Mouse (Mus musculus): ENCODE results near the gene Galnt7.

DNA sequence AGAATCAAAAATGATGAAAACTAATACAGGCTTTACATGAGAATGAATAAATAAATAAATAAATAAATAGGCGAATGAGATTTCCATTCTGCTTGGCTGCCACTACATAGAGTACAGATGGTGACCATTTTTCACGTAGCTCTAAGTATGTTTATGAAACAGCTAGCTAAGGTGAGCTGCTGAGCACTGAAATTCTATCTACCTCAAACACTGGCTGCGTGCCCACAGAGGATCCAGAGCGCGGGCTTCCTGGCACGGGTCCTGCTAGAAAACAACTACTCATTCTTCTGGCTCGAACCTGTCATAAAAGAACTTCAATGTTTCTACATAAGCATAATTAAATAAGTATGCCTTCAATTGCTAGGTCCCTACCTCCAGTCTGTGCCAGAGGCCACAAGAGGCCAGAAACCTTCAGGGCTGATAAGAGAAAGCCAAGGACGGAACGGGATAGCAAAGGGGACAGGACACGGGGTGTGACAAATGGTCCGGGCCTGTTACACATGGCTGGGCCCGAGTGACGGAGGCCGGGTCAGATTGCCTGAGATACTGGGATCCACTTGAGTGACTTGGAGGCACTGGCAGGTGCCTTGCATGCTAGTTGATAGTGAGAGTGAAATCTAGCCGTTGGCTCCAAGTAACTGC is 37.7 kb downstream of the Galnt7 start:
- TF ChIP-seq CTCF (IDR thresholded peaks at IDR 0.05; ENCODE audit: low read depth, low read length) (no peak), TAL1 (conservative IDR thresholded peaks at IDR 0.05; ENCODE audit: low read depth, low read length) (no peak), POLR2AphosphoS5 (IDR thresholded peaks at IDR 0.05; ENCODE audit: insufficient replicate concordance, low read depth, low read length) (no peak), GATA1 (IDR thresholded peaks at IDR 0.05; ENCODE audit: borderline replicate concordance, low read length) (no peak), GATA2 (IDR thresholded peaks at IDR 0.05; ENCODE audit: borderline replicate concordance, low read depth, low read length) (no peak)

Measured in G1E (cell line).